Mouse (Mus musculus) neural tube, embryonic 14.5 days (tissue): ENCODE data around the gene Hba-a2. TPM values are rescaled to one million over a fixed set of nuclear protein-coding genes. Genes with fewer than 3 reads are reported as not detected.
"Not testable (repeated sequence)": the region's sequence is repeated elsewhere in the genome, so short reads cannot be mapped to it uniquely, and the experiment has no call there.

ENCODE experiments used
- ATAC-seq: fragments of 200-750 bp; cut with Nextera tagmentation; 2 replicates; pipeline ENCODE4 v1.8.0; 2017; ENCODE audit warnings: low read depth, mild to moderate bottlenecking, moderate TSS enrichment, moderate library complexity
- H3K27ac ChIP-seq: fragments of 300-500 bp; sonication (generic); 2 replicates; pipeline ENCODE4 v1.5.1; 2014; ENCODE audit warnings: low read depth, mild to moderate bottlenecking, control low read depth, low read length, moderate library complexity, mixed read lengths
- H3K27me3 ChIP-seq: fragments of 300-500 bp; sonication (generic); 2 replicates; pipeline ENCODE4 v1.6.1; 2014; ENCODE audit warnings: low read length; ENCODE audit not compliant: control insufficient read depth, insufficient read depth
- H3K36me3 ChIP-seq: fragments of 300-500 bp; sonication (generic); 2 replicates; pipeline ENCODE4 v1.6.1; 2014; ENCODE audit warnings: low read length, mixed read lengths; ENCODE audit not compliant: control insufficient read depth, insufficient read depth
- H3K4me1 ChIP-seq: fragments of 300-500 bp; sonication (generic); 2 replicates; pipeline ENCODE4 v1.6.1; 2014; ENCODE audit warnings: low read length; ENCODE audit not compliant: control insufficient read depth, insufficient read depth
- H3K4me2 ChIP-seq: fragments of 300-500 bp; sonication (generic); 2 replicates; pipeline ENCODE4 v1.6.1; 2014; ENCODE audit warnings: mild to moderate bottlenecking, low read depth, low read length, control low read depth
- H3K4me3 ChIP-seq: fragments of 300-500 bp; sonication (generic); 2 replicates; pipeline ENCODE4 v1.5.1; 2014; ENCODE audit warnings: low read depth, low read length, control low read depth, mixed read lengths
- H3K9ac ChIP-seq: fragments of 300-500 bp; sonication (generic); replicated peaks from 2 replicates; pipeline ENCODE4 v1.6.1; 2014; ENCODE audit warnings: low read depth, mild to moderate bottlenecking, control low read depth, low read length, mixed read lengths
- H3K9me3 ChIP-seq: fragments of 300-500 bp; sonication (generic); 2 replicates; pipeline ENCODE4 v1.6.1; 2016; ENCODE audit warnings: low read length; ENCODE audit not compliant: control insufficient read depth
- WGBS: fragments of 180-500 bp; shearing (Covaris S2); extraction: QIAGEN DNeasy Blood & Tissue Kit; methylation state at CpG from one replicate; pipeline ENCODE4 v1.1.7; 2014; 5-methylcytosine and 5-hydroxymethylcytosine counted together
- polyA plus RNA-seq: library from polyadenylated mRNA; unstranded; fragments of >200 nt; fragmentation: Nextera tagmentation; extraction: Ambion mirVana; gene quantifications from 2 replicates; pipeline ENCODE4 v1.2.1, GENCODE M21; 2014

The Hba-a2 gene
- polyA plus RNA-seq, 1 experiment from 2014 or later = 6,030 TPM

- Histone ChIP-seq H3K9me3 (no peaks in the 10 kb centered on the region), H3K27ac (no peak overlapping the region), H3K27me3 (no peaks in the 10 kb centered on the region), H3K36me3 (no peaks in the 10 kb centered on the region), H3K9ac (no peak overlapping the region), H3K4me2 (no peak overlapping the region), H3K4me1 (no peaks in the 10 kb centered on the region), H3K4me3 (no peak overlapping the region)
- ATAC-seq = no peak
- 76% methylated on average over 21 of the region's 21 CpGs for WGBS
Measured at GRCm38 (mm10) chr11:32277736-32278457, 18.4 kb upstream of the Hba-a2 start.

GRCm38 (mm10) chr11:32278458-32278957, 17.8 kb upstream of the Hba-a2 start:
- Histone ChIP-seq H3K4me2 (no peak overlapping the region), H3K4me1 (no peaks in the 10 kb centered on the region), H3K4me3 (no peak overlapping the region), H3K9me3 (no peaks in the 10 kb centered on the region), H3K36me3 (no peaks in the 10 kb centered on the region), H3K9ac (no peak overlapping the region; the same call in 1 of the 2 replicates), H3K27ac (no peak overlapping the region), H3K27me3 (no peaks in the 10 kb centered on the region)
- ATAC-seq = no peak
- 81% methylated on average over 12 of the region's 12 CpGs for whole genome bisulfite sequencing

DNA sequence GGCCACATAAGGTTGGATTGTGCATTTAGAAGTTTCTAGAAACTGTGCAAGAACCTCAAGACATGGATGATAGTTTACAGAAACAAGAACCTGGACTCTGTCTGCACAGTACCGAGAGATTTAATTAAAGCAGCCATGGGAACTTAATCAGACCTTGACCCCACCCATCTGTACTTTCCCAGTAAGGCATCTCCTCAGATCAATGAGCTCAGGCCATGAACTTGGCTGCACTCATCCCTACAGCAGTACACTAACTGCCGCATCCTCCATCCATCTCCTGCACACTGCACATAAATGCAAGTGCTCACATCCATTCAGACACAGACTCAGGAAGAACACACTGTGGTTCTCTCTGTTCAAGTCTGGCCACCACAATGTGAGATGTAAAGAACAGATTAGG, 15.6 kb upstream of the Hba-a2 start:
- Histone ChIP-seq H3K27me3 (no peaks in the 10 kb centered on the region), H3K4me1 (no peaks in the 10 kb centered on the region), H3K36me3 (no peaks in the 10 kb centered on the region), H3K9ac (no peak overlapping the region), H3K4me3 (no peak overlapping the region), H3K27ac (no peak overlapping the region), H3K4me2 (no peak overlapping the region), H3K9me3 (no peaks in the 10 kb centered on the region)
- WGBS = 85% methylated on average over 2 of the region's 2 CpGs
- ATAC-seq = no peak

DNA sequence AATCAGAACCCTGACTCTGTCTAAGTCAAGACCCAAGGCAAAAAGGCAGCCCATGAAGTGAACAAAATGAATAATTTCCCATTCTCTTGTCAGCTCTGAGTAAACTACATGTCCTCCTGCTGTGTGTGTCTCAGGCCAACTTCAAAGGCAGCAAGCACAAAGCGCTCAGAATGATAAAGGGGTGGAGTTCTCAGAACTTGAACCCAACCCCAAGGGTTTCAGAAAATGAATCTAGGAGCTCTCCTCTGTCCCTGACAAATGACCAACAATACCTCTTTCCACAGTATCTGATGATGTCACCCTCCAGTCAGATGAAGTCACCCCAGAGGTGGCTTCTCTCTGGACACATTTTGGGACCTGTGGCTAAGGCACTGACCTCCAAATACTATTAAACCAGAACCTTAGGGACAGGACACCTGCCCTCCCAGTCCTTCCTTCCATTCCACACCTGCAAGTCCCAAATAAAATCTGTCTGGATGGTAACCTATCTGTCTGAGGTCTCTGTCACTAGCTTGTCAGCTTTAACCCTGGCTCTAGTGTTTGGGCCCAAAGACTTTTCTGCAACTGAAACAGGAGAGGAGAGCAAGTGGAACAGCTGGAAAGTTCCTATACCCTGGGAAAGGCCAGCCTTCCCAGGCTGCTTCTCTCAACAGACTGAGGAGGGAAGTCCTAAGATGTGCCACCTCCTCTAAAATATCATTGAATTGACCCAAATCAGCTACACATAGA, 14.7 kb upstream of the Hba-a2 start:
- Histone ChIP-seq H3K36me3 (no peaks in the 10 kb centered on the region), H3K4me1 (no peaks in the 10 kb centered on the region), H3K27ac (no peak overlapping the region), H3K4me3 (no peak overlapping the region), H3K4me2 (no peak overlapping the region), H3K27me3 (no peaks in the 10 kb centered on the region), H3K9ac (no peak overlapping the region), H3K9me3 (no peaks in the 10 kb centered on the region)
- no peak for ATAC-seq
- 72% methylated on average over 1 of the region's 1 CpGs for WGBS

DNA sequence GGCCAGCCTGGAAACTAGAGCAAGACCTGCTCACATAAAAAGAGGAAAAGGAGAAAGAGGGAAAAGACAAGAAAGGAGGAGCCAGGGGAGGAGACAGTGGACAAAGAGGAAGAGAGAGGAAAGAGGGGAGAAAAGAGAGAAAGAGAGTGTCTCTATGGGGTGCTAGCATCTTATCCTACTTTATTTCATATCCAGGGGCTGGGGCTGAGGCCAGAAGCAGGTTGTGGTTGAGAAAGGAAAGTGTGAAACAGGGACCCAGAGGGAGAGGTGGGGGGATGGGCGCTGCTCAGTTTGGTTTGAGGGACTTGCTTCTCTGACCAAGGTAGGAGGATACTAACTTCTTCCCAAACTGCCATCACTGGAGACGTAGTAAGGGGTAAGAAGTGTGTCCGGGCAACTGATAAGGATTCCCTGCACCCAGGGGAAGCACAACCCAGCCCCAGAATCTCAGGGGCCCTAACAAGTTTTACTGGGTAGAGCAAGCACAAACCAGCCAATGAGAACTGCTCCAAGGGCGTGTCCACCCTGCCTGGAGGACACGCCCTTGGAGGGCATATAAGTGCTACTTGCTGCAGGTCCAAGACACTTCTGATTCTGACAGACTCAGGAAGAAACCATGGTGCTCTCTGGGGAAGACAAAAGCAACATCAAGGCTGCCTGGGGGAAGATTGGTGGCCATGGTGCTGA, 13.1 kb upstream of the Hba-a2 start, which contains the start of gene Hba-a1:
Gene Hba-a1, plus strand, starts transcription at position 421 of the 687 bp plus-strand sequence.
- H3K36me3 ChIP-seq, H3K4me1 ChIP-seq, H3K4me2 ChIP-seq, H3K27ac ChIP-seq, ATAC-seq, H3K27me3 ChIP-seq, H3K4me3 ChIP-seq, H3K9ac ChIP-seq, H3K9me3 ChIP-seq: not testable (repeated sequence)
- 86% methylated on average over 1 of the region's 5 CpGs for whole genome bisulfite sequencing

DNA sequence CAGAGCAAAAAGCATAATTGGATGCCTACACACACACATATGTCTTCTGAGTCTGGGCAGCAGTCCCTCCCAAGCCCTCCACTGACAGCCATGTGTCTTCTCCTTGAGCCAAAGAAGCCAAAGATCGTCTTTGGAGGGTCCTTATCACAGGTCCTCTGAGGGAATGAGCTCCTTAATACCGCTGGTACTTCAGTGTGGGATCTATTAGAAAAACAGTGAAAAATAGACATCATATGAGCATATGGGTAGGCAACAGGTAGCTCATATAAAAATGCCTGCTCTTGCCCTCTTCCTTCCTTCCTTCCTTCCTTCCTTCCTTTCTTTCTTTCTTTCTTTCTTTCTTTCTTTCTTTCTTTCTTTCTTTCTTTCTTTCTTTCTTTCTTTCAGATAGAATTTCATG, 11.7 kb upstream of the Hba-a2 start:
- H3K27ac ChIP-seq = not testable (repeated sequence)

GRCm38 (mm10) chr11:32285031-32285775, 11.1 kb upstream of the Hba-a2 start:
- WGBS = 86% methylated on average over 7 of the region's 7 CpGs
- no peaks in the 10 kb centered on the region for H3K4me1 ChIP-seq
- no peak overlapping the region for H3K9ac ChIP-seq
- no peaks in the 10 kb centered on the region for H3K36me3 ChIP-seq
- H3K9me3 ChIP-seq = no peaks in the 10 kb centered on the region
- H3K4me2 ChIP-seq = no peak overlapping the region
- H3K27ac ChIP-seq = no peak overlapping the region
- no peak for ATAC-seq
- no peak overlapping the region for H3K4me3 ChIP-seq
- no peaks in the 10 kb centered on the region for H3K27me3 ChIP-seq

More for the DNA sequence above, 11.7 kb upstream of the Hba-a2 start:
- WGBS = 73% methylated on average over 2 of the region's 2 CpGs
- H3K4me3 ChIP-seq, H3K9ac ChIP-seq, H3K4me1 ChIP-seq, H3K9me3 ChIP-seq, H3K36me3 ChIP-seq, H3K4me2 ChIP-seq, H3K27me3 ChIP-seq, ATAC-seq: not testable (repeated sequence)

- not testable (repeated sequence) for H3K9ac ChIP-seq, H3K4me3 ChIP-seq, H3K4me1 ChIP-seq, H3K27me3 ChIP-seq, H3K9me3 ChIP-seq, ATAC-seq, H3K27ac ChIP-seq, H3K36me3 ChIP-seq, H3K4me2 ChIP-seq
Measured at GRCm38 (mm10) chr11:32285887-32286286, 10.4 kb upstream of the Hba-a2 start.
